Mouse (Mus musculus) ovary, postnatal 36 days (tissue): Measurements from ENCODE around the gene Dennd2c.
"Not testable (repeated sequence)": the region's sequence is repeated elsewhere in the genome, so short reads cannot be mapped to it uniquely, and the experiment has no call there.

ENCODE experiments used
- DNase-seq: peaks from one replicate; pipeline ENCODE4 v3.0.0; 2022; ENCODE audit warnings: low spot score, mixed read lengths

Dennd2c gene

DNA sequence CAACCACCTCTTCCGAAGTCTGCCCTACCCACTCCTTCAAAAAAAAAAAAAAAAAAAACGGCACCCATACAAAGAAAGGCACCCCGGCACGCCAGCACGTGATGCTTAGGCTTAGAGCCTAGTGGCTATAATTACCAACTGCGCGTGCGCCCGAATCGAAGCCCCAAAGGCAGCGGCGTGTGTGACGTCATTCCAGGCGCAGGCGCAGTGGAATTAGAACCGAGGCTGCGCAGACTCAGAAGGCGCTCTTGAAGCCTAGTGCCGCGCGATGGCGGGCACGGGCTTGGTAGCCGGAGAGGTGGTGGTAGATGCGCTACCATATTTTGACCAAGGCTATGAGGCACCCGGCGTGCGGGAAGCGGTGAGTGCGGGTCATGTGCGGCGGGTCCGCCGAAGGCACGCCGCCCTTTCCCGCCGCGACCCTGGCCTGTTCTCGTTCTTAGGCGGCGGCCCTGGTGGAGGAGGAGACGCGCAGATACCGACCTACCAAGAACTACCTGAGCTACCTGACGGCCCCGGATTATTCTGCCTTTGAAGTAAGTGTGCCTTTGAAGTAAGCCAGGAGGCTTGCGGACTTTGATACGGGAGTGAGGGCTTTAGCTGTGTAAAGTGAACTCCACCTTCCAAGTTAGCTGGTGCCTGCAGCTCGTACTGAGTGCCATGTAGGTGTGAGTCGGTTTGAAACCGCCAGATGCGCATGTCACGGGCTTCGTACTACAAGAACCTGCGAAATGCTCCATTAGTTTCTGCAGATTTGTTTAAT, 69.3 kb downstream of the Dennd2c start, which contains the start of gene Bcas2:
TSS of gene Bcas2 (plus strand) at position 151 of the 763 bp plus-strand sequence.
- peak; percentile 99 for DNase-seq

DNA sequence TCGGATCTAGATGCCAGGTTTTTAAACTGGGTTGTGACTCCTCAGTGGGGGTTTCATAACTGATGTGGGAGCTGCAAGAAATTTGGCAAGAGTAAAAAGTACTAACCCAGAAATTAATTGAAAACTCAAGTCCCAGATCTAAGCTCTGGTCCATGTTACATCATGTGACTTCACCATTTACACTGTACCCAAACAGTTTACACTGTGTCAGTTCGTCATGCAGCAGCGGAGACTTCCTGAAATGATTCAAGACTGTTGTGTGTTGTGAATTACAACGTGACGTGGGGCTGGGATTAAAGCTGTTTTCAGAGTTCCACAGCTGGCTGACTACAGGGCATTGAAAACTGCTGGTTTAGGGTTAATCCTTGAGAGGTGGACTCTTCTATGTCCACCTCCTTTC, 70.2 kb downstream of the Dennd2c start:
- DNase-seq, result no peak

DNA sequence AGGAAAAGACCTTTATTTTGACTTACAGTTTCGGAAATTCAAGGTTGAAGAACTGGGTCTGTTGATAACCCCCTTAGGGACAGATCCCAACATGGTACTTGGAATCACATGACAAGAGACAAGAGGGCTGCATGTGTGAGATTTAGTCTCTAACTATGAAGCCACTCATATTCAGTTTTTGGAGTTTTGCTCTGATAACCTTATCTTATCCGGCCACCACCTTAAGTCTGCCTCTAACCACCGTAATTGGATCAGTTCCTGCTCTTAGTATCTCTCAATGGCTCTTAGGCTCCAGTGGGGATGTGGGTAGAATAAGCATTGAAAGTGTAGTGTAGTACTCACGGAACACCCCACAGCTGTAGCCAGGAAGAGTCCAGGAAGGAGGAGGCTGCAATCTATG, 74.3 kb downstream of the Dennd2c start:
- DNase-seq, result no peak

DNA sequence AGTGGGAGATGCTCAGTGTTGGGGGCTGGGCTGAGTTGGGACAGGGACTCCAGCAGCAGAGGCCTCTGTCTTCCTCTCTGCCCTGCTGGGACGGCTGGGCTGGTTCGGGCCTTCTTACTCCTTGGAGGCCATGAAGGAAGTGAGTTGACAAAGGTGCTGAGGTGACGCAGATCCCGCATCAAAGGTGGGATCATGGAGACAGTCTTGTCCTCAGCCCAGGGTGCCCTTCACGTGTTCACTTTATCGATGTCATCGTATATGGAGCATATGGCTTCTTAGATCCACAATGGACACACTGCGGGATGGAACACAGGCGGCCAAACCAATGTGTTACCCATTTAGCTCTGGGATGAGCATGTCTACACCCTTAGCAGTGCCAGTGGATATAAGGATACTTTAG, 77.1 kb downstream of the Dennd2c start:
- no peak for DNase-seq

DNA sequence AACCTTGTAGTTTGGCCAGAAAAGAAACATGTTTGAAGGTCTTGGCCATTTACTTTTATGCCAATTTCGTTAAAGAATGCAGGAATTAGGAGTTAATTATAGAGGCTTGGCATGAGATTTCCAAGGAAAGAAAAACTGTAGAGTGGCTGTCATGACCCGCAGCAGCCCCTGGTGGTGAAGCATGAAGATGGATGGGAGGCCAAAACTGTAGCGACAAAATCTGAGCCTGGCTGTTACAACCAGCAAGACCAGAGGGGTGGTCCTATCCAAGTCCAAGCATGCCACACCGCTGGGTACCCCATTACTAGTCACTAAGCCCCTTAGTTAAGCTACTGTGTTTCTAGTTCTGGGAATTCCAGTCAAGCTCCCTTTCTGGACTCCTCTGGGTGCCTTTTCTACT, 78.8 kb downstream of the Dennd2c start:
- DNase-seq, result no peak

DNA sequence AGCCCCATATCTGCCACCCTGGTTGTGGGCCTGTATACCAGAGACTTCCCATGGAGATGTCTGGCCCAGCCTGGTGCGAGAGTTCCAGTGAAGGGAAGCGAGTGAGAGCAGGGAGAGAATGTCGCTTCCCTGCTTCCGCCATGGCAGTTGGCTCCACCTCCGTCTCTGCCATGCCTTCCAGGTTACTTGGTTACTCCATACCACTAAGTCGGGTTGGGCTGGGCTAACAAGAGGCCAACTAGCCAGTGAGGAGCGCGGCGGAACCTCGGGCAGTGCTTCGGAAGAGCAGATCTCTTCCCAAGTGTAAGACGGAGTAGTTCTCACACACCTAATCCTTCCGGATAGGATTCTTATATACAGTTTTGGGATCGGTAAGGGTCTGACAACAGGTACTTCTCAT, 80.4 kb downstream of the Dennd2c start:
- DNase-seq, result no peak

DNA sequence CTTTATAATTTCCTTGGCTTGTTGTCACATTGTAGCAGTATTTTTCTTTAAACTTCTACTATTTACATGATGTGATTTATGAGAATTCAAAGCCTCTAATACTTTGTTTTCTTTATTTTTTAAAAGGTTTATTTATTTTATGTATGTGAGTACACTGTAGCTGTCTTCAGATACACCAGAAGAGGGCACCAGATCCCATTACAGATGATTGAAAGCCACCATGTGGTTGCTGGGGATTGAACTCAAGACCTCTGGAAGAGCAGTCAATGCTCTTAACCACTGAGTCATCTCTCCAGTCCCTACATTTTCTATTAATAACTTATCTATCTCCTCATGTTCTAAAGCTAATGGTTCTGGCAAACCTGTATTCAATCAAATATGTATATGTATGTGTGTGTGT, 82.1 kb downstream of the Dennd2c start:
- DNase-seq, result not testable (repeated sequence)

DNA sequence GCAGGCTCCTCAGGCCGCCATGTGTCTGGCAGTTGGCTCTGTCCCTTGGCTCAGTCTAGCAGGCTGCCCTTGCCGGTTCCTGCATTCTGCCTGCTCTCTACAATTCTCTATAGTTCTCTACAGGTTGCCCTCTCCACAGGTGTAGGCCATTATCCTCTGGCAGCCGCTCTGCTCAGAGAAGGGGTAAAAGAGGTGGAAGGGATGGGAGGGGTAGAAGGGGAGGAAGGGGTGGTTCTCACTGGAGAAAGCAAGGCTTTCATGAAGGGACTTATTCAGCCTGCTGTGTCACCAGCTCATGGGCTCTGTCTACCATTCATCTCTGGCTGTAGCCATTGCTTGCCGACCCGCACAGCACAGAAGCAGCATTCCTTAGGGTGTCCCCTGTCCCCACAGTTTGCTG, 86.0 kb downstream of the Dennd2c start:
- DNase-seq, result no peak

DNA sequence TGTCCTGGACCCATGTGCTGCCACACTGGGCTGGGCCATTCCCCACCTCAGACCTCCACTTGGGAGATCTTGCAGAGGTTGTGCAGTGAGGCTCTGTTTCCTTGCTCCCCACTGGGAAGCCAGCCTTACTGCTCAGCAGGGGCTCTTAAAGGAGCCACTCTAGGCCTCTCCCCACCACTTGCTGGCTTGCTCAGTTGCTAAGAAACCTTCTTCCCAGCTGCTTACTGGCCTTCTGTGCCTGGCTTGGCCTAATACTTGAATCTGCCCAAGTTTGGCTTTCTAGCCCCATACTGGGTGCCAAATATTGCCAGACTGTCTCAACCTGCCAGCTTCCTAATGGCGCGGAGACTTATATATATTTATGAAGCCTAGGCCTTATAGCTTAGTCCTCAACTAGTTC, 86.5 kb downstream of the Dennd2c start:
- no peak for DNase-seq

DNA sequence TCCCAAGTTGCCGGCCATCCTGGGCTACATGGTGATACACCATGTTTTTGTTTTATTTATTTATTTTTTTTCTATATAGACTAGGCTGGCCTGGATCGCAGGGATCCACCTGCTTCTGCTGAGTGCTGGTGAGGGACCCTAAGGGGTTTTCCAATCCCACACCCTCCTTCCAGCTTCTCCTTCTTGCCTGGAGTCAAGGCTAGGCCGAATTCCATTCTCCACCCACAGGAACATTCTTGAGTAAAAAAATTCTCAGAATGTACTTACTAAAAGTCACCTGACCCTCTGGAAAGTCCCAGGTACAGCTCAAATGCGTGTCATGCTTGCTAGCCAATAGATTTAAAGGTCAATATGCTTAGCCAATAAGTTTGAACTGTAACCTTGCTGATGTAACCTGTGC, 89.8 kb downstream of the Dennd2c start:
- DNase-seq, result no peak

DNA sequence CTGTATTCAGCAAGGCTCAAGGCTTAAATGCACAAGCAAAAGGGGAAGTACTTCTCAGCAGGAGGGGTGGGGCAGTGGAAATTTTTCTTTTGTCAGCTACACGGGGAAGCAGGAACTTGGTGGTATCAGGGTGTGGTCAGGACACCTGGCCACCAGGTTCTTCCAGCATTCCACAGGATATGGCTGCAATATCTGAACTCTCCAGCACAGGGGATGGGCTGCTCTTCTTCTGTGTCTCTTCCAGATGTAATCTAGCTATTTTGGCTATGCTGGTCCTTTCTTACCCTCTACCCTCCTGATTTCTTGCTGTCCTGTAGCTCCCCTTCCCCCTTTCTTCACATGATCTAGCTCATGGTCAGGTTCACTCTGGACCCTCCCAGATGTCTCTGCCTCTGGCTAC, 90.8 kb downstream of the Dennd2c start:
- no peak for DNase-seq

DNA sequence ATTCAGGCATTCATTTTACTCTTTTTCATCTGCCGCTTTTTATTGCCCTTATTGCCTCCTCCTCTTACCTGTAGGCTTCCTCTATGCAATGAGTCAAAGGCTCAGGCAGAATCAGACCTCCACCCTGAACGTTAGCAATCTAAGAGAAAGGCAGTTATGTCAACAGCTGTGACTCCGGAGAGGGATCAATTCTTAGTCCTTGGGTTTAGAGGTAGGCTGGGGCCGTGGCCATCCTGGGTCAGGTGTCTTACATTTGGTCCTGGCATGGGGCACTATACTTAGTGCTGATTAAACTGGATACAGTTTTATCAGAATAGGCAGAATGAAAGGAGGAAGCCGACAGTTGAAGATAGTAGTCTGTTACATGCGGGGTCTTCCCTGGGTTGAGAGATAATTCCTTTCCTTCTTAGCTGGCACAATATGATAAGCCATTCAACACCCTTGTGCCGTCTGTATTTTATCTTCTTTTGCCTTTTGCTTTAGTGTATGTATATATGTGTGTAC, 94.0 kb downstream of the Dennd2c start:
- DNase-seq, result no peak

DNA sequence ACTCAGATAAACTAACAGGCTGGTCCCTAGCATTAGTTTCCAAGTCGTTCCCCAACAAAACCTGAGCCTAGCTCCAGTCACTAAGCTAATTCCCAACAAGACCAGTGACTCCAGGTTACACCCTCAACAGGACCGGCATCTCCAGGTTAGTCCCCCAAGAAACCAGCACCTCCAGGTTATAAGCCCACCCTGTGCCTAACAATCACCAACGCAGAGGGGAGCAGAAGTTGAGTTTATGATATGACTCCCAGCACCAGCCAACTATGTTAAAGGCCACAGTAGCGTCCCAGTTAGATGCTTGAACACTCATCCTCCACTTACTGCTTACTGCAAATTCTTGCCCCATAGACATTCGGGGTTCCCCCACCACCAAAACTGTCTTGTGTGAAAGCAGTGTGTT, 97.0 kb downstream of the Dennd2c start:
- DNase-seq, result no peak

DNA sequence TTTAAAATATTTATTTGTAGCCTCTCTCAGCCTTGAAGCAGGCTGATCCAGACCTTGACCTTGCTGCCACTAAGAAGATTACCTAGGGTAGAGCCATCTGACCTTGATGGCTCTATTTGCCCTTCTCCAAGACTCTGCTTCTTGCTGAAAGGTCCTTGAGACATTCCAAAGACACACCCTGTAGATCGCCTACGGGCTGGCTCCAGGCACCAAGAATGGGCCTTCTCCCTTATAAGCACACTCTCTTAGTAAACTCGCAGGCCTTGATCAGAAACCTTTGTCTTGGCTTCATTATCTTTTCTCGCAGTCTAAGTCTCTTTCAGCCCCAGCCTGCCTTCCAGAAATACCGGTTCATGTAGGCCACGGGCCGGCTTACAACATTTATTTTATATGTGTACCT, 98.7 kb downstream of the Dennd2c start:
- not testable (repeated sequence) for DNase-seq

DNA sequence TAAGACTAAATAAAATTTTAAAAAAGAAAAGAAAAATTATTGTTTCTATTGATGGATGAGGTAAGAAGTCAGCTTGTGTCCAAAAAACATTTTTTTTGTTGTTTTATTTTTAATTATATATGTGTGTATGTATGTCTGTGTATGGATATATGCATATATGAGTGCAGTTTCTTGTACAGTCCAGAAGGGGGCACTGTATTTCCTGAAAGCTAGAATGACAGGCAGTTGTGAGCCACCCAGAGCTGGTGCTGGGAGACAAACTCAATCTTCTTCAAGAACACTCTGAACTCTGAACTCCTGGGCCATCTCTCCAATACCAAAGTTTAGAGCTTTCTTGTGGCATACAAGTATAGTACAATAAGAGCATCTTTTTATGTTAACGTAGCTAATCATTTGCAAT, 101.2 kb downstream of the Dennd2c start:
- DNase-seq, result no peak

DNA sequence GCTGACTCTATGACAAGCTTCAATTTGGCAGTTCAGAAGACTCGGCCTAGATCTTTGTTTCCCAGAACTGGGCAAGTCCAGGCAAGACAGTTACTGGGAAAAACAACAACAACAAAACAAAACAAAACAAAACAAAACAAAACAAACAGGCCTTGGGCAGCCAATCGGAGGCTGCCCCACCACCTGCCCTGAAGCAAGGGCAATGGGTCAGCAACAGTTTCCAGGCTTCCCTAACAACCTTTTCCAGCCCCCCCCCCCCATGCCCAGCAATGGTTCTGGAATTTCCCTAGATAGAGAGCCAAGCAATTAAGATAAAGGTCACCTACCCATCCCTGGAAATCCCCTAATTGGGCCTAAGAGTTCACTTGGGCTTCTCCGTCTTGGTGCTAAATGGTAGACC, 102.0 kb downstream of the Dennd2c start:
- no peak for DNase-seq

DNA sequence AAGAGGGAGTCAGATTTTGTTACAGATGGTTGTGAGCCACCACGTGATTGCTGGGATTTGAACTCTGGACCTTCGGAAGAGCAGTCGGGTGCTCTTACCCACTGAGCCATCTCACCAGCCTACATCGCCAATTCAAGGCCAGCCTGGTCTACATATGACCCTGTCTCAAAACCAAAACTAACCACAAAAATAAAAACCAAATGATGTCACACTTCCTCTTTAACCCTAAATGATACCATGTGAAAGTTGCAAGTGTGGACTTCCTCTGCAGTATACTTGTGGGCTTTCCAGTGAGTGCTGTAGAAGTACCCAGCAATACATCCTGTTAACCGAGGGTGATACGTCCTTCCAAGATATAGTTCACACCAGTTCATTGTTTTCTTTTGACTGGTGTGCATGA, 104.0 kb downstream of the Dennd2c start:
- no peak for DNase-seq

DNA sequence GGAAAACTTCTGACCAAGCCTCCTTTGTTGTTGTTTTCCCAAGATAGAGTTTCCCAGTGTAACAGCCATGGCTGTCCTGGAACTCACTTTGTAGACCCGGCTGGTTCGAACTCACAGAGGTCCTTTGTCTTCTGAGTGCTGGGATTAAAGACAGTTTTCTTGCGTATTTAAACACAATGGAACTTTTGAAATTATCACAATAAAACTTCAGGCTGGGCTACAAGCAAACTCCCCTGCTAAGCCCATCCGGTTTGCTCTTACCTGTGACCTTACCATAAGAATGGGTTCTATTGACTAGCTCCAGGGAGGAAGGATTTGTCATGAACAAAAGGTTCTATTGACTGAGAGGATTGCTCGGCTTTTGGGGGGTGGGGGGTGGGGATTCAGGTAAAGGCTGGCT, 105.3 kb downstream of the Dennd2c start:
- DNase-seq, result no peak

DNA sequence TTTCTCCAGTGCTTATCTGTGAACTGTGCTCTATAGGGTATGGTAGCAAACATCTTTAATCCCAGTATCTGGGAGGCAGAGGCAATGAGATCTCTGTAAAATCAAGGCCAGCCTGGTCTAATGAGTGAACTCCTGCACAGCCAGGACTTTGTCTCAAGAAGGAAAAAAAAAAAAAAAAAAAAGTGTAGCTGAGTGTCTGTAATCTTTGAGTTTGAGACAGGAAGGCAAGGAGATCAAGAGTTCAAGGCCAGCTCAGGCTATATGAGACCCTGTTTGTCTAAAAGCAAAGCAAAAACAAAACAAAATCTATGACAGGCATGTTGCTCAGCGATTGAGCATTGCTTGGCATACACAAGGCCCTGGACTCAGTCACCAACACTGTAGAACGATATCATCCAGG, 105.8 kb downstream of the Dennd2c start:
- no peak for DNase-seq

DNA sequence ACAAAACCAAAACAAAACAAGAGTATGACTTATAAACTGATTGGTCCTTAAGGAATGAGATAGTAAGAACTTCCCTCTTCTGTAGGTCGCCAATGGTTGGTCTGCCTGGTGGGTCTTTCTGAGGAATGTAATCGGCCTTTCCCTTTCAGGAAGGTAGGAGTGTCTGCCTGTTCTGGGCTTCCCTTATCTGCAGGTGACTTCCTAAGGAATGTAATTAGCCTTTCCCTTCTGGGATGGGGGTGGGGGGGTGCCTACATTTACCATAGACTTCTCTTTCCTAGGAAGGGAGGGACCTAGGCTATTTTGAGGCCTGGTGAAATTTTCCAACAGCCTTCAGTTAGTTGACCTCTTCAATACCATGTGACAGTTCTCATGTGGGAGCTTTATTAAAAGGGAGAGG, 108.7 kb downstream of the Dennd2c start:
- DNase-seq, result no peak

DNA sequence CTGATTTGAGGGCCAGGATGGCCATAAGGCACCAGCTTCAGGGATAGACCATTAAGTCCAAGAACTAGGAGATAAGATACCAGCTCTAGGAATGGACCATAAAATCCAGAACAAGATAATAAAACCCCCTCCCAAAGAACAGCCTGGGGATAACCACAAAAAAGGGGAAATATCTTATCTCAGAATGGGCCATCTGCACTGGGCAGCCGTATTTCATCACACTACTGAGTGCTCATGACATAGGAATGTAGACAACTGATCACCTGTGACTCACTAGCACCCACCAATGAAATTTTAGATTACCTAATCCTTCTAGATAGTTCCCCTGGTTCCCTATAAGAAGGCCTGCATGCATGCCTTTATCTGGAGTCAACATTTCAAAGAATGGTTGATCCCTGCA, 109.7 kb downstream of the Dennd2c start:
- no peak for DNase-seq

DNA sequence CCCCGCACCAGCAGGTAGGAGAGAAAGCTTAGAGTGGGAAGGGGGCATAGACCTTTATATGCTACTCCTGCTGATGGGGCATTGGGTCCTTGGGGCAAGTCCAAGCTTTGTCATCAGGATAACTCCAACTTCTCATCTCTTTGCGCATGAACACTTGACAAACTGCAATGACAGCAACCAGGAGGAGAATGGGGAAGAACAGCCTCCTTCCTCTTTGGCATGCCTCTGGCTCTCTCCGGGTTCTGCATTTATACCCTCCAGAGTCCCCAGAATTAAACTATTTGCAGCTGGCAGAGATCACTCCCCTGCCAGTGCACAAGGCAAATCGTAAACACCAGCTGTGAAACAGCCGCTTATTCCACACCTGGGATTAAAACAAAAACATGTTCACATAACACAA, 111.1 kb downstream of the Dennd2c start:
- DNase-seq, result no peak

DNA sequence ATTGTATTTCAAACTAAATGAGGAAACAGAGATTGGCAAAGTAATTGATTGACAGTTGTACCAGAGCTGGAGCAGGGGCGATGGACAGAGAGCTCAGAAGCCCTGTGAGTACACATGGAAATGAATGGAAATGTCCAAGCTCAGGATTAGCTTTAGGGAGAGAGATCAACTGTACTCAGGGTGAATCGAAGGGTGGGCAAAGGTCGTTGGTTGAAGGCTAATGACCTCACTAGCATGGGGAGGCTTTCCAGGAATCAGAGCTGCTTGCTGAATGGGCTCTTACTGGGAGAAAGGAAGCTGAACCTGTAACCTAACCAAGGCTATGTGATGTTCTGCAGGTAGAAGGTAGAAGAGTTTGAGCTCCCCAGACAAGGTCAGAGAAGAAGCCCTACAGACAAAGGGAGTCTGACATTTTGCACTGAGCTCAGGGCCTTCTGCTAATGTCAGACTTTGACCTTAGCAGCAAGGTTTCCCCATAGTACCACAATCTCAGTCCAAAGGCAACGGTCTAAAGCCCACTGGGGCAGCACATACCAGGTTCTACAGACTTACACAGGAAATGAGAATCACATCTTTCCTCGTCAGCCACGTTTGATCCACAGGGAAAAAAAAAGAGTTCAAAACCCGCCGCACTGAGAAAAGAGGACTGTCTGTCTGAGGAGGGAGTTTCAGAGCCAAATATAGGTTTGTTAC, 112.3 kb downstream of the Dennd2c start:
- no peak for DNase-seq

DNA sequence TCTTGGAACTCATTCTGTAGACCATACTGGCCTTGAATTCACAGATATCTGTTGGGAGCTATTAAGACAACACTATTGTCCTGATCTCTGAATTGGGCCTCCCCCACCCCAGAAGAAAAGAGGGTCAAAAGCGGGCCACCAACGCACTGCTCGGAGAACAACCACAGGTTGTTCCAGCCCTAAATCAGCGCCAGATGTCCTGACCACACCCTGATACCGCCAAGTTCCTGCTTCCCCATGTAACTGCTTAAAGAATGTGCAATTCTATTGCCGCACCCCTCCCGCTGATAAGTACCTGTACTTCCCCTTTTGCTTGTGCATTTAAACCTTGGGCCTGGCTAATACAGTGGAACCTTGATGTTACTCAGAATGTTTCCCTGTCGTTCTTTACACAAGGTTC, 113.0 kb downstream of the Dennd2c start:
- DNase-seq, result not testable (repeated sequence)
